Mouse (Mus musculus): ENCODE measurements around the gene Gng8. TPM values are rescaled to one million over a fixed set of nuclear protein-coding genes. Genes with fewer than 3 reads are reported as not detected.

Gng8 gene
- polyA plus RNA-seq, 1 experiment from 2014 or later, result 16.0 TPM

DNA sequence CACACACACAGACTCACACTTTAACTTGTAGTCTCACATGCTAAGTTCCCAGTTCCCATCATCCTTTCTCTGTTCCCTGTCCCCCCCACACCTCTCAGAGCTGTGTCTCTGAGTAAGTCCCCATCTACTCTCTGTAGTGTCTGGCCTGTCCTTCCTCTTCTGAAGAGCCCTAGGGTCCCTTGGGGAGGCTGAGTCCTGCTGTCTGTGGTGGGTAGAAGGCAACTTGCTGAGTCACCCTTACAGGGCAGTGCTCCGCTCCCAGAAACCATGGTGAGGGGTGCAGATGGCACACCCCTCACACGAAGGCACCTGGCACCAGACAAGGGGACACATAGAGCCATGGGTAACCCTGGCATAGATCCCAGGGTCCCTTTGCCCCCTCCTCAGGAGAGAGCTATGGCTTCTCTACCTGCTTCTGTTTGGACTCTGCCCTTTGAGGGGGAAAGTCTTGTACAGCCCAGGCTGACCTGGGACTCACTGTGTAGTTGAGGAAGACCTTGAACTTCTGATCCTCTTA is 11.9 kb downstream of the Gng8 start:
- no peak for DNase-seq (ENCODE audit: low spot score)
- Histone ChIP-seq H3K4me2 (ENCODE audit: low read depth, low read length) (no peak overlapping the region), H3K4me1 (ENCODE audit: control insufficient read depth, insufficient read depth, low read length) (peaks cover 3% of the 10 kb centered on the region), H3K27me3 (ENCODE audit: control insufficient read depth, insufficient read depth, low read length) (no peaks in the 10 kb centered on the region), H3K27ac (replicated peaks; ENCODE audit: low read depth, low read length) (no peak overlapping the region), H3K36me3 (replicated peaks; ENCODE audit: control insufficient read depth, insufficient read depth, low read depth, low read length) (no peaks in the 10 kb centered on the region), H3K9me3 (replicated peaks; ENCODE audit: control insufficient read depth, low read length) (no peaks in the 10 kb centered on the region), H3K4me3 (ENCODE audit: low read depth, low read length) (no peak overlapping the region), H3K9ac (replicated peaks; ENCODE audit: low read length) (no peak overlapping the region)
- no peak for ATAC-seq (replicated peaks; ENCODE audit: insufficient number of reproducible peaks, low FRiP score, low TSS enrichment, low read depth)
- 85% methylated on average over 2 of the region's 2 CpGs for WGBS

DNA sequence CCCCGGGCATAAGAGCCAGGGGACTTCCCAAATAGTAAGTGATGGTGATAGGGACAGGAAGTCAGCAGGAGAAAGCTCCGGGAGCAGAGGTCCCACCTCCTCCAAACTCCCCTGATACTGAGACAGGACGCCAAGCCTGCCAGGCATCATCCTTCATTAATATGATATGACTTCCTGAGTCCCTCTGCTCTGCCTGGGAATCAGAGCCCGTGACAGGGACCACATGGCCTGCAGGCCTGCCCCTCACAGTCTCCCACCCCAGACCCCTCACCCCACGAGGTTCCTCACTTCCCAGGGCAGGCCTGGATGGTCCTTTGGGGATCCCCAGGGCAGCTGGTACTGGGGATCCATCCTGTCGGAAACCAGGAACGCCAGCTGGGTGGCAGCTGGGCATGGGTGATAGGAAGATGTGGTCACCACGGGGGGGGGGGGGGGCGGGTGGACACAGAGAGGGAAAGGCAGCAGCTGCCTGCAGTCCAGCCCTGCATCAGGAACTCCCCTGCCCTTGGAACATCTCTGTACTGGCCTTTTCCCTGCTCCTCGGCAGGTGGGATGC is 12.6 kb downstream of the Gng8 start:
- ATAC-seq (replicated peaks; ENCODE audit: insufficient number of reproducible peaks, low FRiP score, low TSS enrichment, low read depth) (no peak), DNase-seq (ENCODE audit: low spot score) (no peak)
- Histone ChIP-seq H3K36me3 (replicated peaks; ENCODE audit: control insufficient read depth, insufficient read depth, low read depth, low read length) (no peaks in the 10 kb centered on the region), H3K9ac (replicated peaks; ENCODE audit: low read length) (no peak overlapping the region), H3K27me3 (ENCODE audit: control insufficient read depth, insufficient read depth, low read length) (no peaks in the 10 kb centered on the region), H3K4me2 (ENCODE audit: low read depth, low read length) (no peak overlapping the region), H3K4me3 (ENCODE audit: low read depth, low read length) (no peak overlapping the region), H3K4me1 (ENCODE audit: control insufficient read depth, insufficient read depth, low read length) (peaks cover 3% of the 10 kb centered on the region), H3K27ac (replicated peaks; ENCODE audit: low read depth, low read length) (no peak overlapping the region), H3K9me3 (replicated peaks; ENCODE audit: control insufficient read depth, low read length) (no peaks in the 10 kb centered on the region)
- WGBS, result 43% methylated on average over 9 of the region's 10 CpGs

GRCm38 (mm10) chr7:16905491-16906021 is 14.0 kb downstream of the Gng8 start:
- WGBS, result 44% methylated on average over 9 of the region's 9 CpGs
- Histone ChIP-seq H3K27ac (replicated peaks; ENCODE audit: low read depth, low read length) (no peak overlapping the region), H3K36me3 (replicated peaks; ENCODE audit: control insufficient read depth, insufficient read depth, low read depth, low read length) (no peaks in the 10 kb centered on the region), H3K4me3 (ENCODE audit: low read depth, low read length) (no peak overlapping the region), H3K27me3 (ENCODE audit: control insufficient read depth, insufficient read depth, low read length) (no peaks in the 10 kb centered on the region), H3K9ac (replicated peaks; ENCODE audit: low read length) (no peak overlapping the region), H3K4me1 (ENCODE audit: control insufficient read depth, insufficient read depth, low read length) (peaks cover 3% of the 10 kb centered on the region), H3K4me2 (ENCODE audit: low read depth, low read length) (no peak overlapping the region), H3K9me3 (replicated peaks; ENCODE audit: control insufficient read depth, low read length) (no peaks in the 10 kb centered on the region)
- DNase-seq (ENCODE audit: low spot score) (no peak), ATAC-seq (replicated peaks; ENCODE audit: insufficient number of reproducible peaks, low FRiP score, low TSS enrichment, low read depth) (no peak)

GRCm38 (mm10) chr7:16906281-16906680 is 14.7 kb downstream of the Gng8 start, which contains the start of gene Ptgir:
Gene Ptgir, plus strand, starts transcription at chr7:16906490.
- no peaks in the 10 kb centered on the region for H3K36me3 ChIP-seq (replicated peaks; ENCODE audit: control insufficient read depth, insufficient read depth, low read depth, low read length)
- 16% methylated on average over 6 of the region's 6 CpGs for WGBS
- no peak within 1 kb of the TSS; the same call in 1 of the 2 replicates for H3K9ac ChIP-seq (replicated peaks; ENCODE audit: low read length)
- peaks cover 3% of the 10 kb centered on the region; the same call in 1 of the 2 replicates for H3K4me1 ChIP-seq (ENCODE audit: control insufficient read depth, insufficient read depth, low read length)
- no peak for DNase-seq (ENCODE audit: low spot score)
- no peaks in the 10 kb centered on the region for H3K9me3 ChIP-seq (replicated peaks; ENCODE audit: control insufficient read depth, low read length)
- H3K4me3 ChIP-seq (ENCODE audit: low read depth, low read length), result no peak within 1 kb of the TSS
- no peak for ATAC-seq (replicated peaks; ENCODE audit: insufficient number of reproducible peaks, low FRiP score, low TSS enrichment, low read depth)
- no peaks in the 10 kb centered on the region for H3K27me3 ChIP-seq (ENCODE audit: control insufficient read depth, insufficient read depth, low read length)
- no peak within 1 kb of the TSS; the same call in 1 of the 2 replicates for H3K4me2 ChIP-seq (ENCODE audit: low read depth, low read length)
- H3K27ac ChIP-seq (replicated peaks; ENCODE audit: low read depth, low read length), result no peak within 1 kb of the TSS

DNA sequence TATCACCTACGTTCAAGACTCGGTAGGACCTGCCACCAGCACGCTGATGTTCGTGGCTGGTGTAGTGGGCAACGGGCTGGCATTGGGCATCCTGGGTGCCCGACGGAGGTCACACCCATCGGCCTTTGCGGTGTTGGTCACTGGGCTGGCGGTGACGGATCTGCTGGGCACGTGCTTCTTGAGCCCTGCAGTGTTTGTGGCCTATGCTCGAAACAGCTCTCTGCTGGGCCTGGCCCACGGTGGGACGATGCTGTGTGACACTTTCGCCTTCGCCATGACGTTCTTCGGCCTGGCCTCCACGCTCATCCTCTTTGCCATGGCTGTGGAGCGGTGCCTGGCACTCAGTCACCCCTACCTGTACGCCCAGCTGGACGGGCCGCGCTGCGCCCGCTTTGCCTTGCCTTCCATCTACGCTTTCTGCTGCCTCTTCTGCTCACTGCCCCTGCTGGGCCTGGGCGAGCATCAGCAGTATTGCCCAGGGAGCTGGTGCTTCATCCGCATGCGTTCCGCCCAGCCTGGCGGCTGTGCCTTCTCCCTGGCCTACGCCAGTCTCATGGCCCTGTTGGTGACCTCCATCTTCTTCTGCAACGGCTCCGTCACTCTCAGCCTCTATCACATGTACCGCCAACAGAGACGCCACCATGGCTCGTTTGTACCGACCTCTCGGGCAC is 15.4 kb downstream of the Gng8 start:
- Histone ChIP-seq H3K27ac (replicated peaks; ENCODE audit: low read depth, low read length) (no peak overlapping the region), H3K9ac (replicated peaks; ENCODE audit: low read length) (no peak overlapping the region), H3K4me3 (ENCODE audit: low read depth, low read length) (no peak overlapping the region), H3K4me2 (ENCODE audit: low read depth, low read length) (no peak overlapping the region; the same call in 1 of the 2 replicates), H3K27me3 (ENCODE audit: control insufficient read depth, insufficient read depth, low read length) (no peaks in the 10 kb centered on the region), H3K4me1 (ENCODE audit: control insufficient read depth, insufficient read depth, low read length) (peaks cover 3% of the 10 kb centered on the region; the same call in 1 of the 2 replicates), H3K9me3 (replicated peaks; ENCODE audit: control insufficient read depth, low read length) (no peaks in the 10 kb centered on the region), H3K36me3 (replicated peaks; ENCODE audit: control insufficient read depth, insufficient read depth, low read depth, low read length) (no peaks in the 10 kb centered on the region)
- 92% methylated on average over 41 of the region's 41 CpGs for WGBS
- DNase-seq (ENCODE audit: low spot score), result no peak
- ATAC-seq (replicated peaks; ENCODE audit: insufficient number of reproducible peaks, low FRiP score, low TSS enrichment, low read depth), result no peak

GRCm38 (mm10) chr7:16907842-16908241 is 16.3 kb downstream of the Gng8 start:
- H3K27me3 ChIP-seq (ENCODE audit: control insufficient read depth, insufficient read depth, low read length), result no peaks in the 10 kb centered on the region
- H3K9me3 ChIP-seq (replicated peaks; ENCODE audit: control insufficient read depth, low read length), result no peaks in the 10 kb centered on the region
- no peak overlapping the region for H3K27ac ChIP-seq (replicated peaks; ENCODE audit: low read depth, low read length)
- H3K9ac ChIP-seq (replicated peaks; ENCODE audit: low read length), result no peak overlapping the region
- H3K4me3 ChIP-seq (ENCODE audit: low read depth, low read length), result no peak overlapping the region
- no peaks in the 10 kb centered on the region for H3K36me3 ChIP-seq (replicated peaks; ENCODE audit: control insufficient read depth, insufficient read depth, low read depth, low read length)
- ATAC-seq (replicated peaks; ENCODE audit: insufficient number of reproducible peaks, low FRiP score, low TSS enrichment, low read depth) (no peak), DNase-seq (ENCODE audit: low spot score) (no peak)
- WGBS, result 82% methylated on average over 7 of the region's 7 CpGs
- peaks cover 3% of the 10 kb centered on the region; the same call in 1 of the 2 replicates for H3K4me1 ChIP-seq (ENCODE audit: control insufficient read depth, insufficient read depth, low read length)
- no peak overlapping the region for H3K4me2 ChIP-seq (ENCODE audit: low read depth, low read length)

DNA sequence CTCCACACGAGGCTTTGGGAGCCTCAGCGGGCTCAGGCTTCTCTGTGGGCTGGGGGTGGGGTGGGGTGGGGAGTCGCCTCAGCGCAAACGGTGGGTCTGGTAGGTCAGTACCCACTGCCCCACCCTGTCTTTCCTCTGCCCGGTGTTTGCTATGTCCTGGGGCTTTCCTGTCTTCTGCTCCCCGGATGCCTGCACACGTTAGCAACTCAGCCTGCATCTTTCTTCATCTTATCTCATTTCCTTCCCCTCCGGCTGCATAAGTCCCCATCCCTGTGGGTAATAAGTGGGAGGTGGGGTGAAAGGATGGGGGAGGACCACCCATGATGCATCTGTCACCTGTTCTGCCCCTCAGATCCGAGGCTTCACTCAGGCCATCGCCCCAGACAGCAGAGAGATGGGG is 16.8 kb downstream of the Gng8 start:
- no peaks in the 10 kb centered on the region for H3K27me3 ChIP-seq (ENCODE audit: control insufficient read depth, insufficient read depth, low read length)
- WGBS, result 42% methylated on average over 11 of the region's 11 CpGs
- peaks cover 3% of the 10 kb centered on the region; the same call in 1 of the 2 replicates for H3K4me1 ChIP-seq (ENCODE audit: control insufficient read depth, insufficient read depth, low read length)
- no peak overlapping the region for H3K4me2 ChIP-seq (ENCODE audit: low read depth, low read length)
- H3K4me3 ChIP-seq (ENCODE audit: low read depth, low read length), result no peak overlapping the region
- no peaks in the 10 kb centered on the region for H3K9me3 ChIP-seq (replicated peaks; ENCODE audit: control insufficient read depth, low read length)
- no peak overlapping the region for H3K27ac ChIP-seq (replicated peaks; ENCODE audit: low read depth, low read length)
- ATAC-seq (replicated peaks; ENCODE audit: insufficient number of reproducible peaks, low FRiP score, low TSS enrichment, low read depth) (no peak), DNase-seq (ENCODE audit: low spot score) (no peak)
- H3K9ac ChIP-seq (replicated peaks; ENCODE audit: low read length), result no peak overlapping the region
- H3K36me3 ChIP-seq (replicated peaks; ENCODE audit: control insufficient read depth, insufficient read depth, low read depth, low read length), result no peaks in the 10 kb centered on the region

- H3K27ac ChIP-seq (replicated peaks; ENCODE audit: low read depth, low read length), result no peak overlapping the region
- no peak for DNase-seq (ENCODE audit: low spot score)
- H3K36me3 ChIP-seq (replicated peaks; ENCODE audit: control insufficient read depth, insufficient read depth, low read depth, low read length), result no peaks in the 10 kb centered on the region
- no peak overlapping the region for H3K4me2 ChIP-seq (ENCODE audit: low read depth, low read length)
- H3K4me3 ChIP-seq (ENCODE audit: low read depth, low read length), result no peak overlapping the region
- H3K27me3 ChIP-seq (ENCODE audit: control insufficient read depth, insufficient read depth, low read length), result no peaks in the 10 kb centered on the region
- no peak overlapping the region for H3K9ac ChIP-seq (replicated peaks; ENCODE audit: low read length)
- no peak for ATAC-seq (replicated peaks; ENCODE audit: insufficient number of reproducible peaks, low FRiP score, low TSS enrichment, low read depth)
- H3K9me3 ChIP-seq (replicated peaks; ENCODE audit: control insufficient read depth, low read length), result no peaks in the 10 kb centered on the region
- peaks cover 3% of the 10 kb centered on the region; the same call in 1 of the 2 replicates for H3K4me1 ChIP-seq (ENCODE audit: control insufficient read depth, insufficient read depth, low read length)
- 61% methylated on average over 11 of the region's 11 CpGs for WGBS
Measured at GRCm38 (mm10) chr7:16908859-16909258, 17.3 kb downstream of the Gng8 start.
